Mouse (Mus musculus) left cerebral cortex, postnatal 36 days (tissue): ENCODE measurements around the gene Plcl2. TPM values are rescaled to one million over a fixed set of nuclear protein-coding genes. Genes with fewer than 3 reads are reported as not detected.

ENCODE experiments used
- DNase-seq, 2 experiments: peaks; one replicate each; pipeline ENCODE4 v3.0.0; 2021 to 2022; ENCODE audit warnings: low spot score in 2 of 2, mixed read lengths in 1 of 2
- intact Hi-C: fragments of 180-260 bp; cut with DNase I; formaldehyde crosslinking; loops from one replicate; pipeline ENCODE4 v1.15.1; 2025
- total RNA-seq, 2 experiments: library from RNA; stranded (reverse); gene quantifications; 2 replicates each; pipeline ENCODE4 v1.2.3; 2021

Gene Plcl2
- total RNA-seq, 2 experiments from 2014 or later: 84.0 to 89.2 TPM

DNA sequence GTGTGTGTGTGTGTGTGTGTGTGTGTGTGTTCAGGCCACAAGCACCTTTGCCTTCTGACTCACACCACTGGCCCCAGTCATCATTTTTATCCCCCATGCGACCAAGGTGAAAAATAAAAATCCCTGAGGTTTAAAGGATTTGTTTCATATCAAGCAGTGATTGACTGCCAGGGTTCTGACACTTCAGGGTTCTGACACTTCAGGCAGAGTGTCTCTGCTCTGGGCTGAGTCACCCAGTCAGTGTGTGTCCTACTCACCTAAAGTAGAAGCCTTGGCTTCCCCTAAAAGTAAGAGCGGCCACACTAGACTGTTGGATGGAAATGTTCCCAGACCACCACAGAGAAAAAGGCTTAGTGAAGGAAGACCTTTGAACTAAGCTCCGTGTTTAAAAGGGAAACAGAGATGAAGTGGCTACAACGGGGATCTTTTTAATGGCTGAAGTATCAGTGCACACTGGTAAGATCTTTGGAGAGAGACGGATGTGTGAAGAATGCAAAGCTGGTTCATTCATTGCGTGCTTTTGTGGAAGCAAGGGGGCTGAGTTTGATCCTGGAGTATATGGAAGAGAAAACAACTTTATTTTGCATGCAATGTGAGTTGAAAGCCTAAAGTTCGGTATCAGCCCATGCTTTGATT lies 11.0 kb upstream of the Plcl2 start:
- intact Hi-C loops: no loop called here
- no peak for DNase-seq

DNA sequence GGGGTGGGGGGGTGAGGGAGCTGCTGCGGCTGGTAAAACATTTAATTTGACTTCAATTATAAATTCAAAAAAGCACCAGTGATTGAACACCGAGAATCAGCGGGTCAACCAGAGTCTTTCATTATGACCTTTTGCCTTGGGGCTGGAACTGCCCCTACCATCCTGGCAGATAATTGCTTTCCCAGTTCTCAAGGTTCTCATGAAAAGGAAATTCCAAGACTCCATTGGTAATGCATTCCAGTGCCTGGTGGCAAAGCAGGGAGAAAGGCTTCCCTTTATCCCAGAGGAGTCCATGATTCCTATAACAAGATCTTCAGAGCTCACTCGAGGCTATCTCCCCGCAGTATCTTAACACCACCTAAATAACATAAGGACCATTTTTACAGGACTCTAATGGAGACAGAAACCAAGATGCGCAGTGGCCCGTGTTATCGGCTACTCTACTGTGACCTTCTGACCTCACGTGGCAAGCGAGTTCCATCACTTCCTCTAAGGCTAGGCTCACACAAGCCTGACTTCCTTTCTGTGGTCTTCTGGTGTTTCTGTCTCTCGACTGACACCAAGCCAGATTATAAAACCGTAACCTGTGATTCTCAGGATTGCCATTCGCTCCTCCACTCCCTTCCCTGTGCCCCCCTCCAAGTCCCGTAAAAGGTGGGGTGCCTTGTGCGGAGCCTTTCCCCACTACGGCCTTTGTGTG lies 10.0 kb upstream of the Plcl2 start:
- DNase-seq: no peak
- intact Hi-C loops: no loop called here

DNA sequence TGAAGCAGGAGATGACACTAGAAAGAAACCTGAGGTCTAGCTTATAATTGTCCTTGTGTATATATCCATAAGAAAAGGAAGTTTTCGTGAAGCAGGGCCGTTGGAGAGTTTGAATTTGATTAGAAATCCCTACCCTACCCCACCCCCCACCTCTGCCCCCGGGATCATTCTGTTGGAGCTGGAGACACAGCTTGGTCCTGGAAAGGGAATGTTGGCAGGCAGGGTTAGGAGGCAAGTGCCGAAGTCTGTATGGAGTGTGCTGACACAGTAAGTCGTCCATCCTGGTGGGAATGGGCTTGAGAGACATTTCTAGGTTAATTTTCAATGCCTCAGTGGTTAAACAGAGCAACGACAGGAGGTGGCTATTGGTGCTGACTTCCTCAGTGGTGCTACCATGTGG lies 8.4 kb upstream of the Plcl2 start:
- DNase-seq: no peak
- intact Hi-C loops: no loop called here

DNA sequence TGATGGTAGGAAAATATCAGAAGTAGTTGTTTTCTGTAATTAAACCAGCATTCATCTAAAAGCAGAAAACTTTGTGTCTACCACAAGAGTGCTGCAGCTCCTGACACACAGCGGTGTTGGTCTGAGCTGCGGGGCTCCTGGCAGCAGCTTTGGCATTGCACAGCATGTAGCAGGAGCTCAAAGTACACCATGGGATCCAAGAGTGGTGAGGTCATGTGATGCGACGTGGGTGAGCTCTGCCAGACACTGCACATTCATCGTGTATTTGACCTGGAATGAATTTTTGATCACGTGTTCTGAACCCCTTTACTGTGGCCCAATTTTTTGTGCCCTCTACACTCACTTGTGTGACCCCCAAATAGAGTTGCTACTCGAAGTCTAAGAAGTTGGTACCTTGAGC lies 6.1 kb upstream of the Plcl2 start:
- intact Hi-C loops: no loop called here
- no peak for DNase-seq

DNA sequence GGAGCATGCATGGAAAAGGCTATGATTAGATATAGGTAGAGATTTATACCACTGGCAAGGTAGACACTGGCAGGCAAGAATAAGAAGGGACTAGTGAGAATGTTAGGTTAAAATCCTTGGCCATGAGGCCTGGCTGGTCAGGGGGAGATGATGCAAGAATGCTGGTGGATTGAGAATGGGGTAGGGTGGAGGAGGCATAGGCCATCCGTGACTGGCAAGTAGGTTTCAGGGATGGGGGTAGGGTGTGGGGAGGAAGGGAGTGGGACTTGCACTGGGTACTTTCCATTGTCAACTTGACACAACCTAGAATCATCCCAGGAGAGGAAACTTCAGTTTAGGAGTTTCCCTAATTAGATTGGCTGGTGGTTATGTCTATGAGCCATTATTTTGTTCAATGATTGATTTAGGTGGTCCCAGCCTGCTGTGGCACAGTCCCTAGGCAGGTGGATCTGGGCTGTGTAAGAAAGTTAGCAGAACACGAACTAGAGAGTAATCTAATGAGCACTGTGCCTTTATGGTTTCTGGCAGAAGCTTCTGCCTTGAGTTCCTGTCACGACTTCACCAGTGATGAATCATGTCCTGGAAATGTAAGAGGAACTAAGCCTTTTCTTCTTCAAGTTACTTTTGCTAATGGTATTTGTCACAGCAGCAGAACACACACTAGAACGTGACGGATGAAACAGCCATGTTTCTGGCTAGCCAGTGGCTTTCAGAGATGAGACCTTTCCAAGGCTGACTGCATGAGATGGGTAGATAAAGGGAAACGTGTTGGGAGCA lies 4.9 kb upstream of the Plcl2 start:
- intact Hi-C loops: no loop called here

DNA sequence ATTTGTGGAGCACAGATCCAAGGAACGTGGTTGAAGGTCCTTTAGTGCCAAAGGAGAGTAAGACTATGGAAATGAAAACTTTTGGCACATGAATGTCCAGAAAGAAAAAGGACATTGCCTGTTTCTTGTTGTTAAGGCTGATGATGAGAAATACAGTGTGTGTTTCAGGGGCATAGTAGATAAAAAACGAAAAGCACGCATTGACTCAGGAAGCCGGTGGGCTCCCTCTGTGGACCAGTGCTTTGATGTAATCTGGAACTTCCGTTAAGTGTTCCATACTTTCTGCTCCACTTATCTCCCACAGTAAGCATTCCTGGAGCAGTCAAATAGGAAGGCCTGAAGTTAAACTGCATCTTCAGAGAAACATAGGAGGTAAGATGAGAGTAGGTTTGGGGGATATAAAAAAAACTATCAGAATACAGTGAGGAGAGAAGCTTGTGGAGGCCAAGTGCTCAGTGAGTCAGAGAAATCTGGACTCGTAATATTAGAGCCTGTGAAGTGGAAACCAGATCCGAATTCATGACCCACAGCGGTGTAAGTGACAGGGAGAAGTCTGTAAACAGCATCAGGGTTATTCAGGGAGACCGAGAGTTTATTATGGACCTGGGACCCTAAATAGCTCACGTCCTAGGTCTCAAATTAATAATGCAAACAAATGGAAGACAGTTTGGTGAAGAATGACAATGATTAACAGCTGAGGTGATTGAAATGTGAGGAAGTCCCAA lies 3.1 kb upstream of the Plcl2 start:
- intact Hi-C loops: loop anchor here (5.0 kb wide), 3 partner anchors 34 to 121 kb away; no protein-coding TSS in a partner anchor
- no peak for DNase-seq

More for the DNA sequence above, 4.9 kb upstream of the Plcl2 start:
- no peak for DNase-seq

DNA sequence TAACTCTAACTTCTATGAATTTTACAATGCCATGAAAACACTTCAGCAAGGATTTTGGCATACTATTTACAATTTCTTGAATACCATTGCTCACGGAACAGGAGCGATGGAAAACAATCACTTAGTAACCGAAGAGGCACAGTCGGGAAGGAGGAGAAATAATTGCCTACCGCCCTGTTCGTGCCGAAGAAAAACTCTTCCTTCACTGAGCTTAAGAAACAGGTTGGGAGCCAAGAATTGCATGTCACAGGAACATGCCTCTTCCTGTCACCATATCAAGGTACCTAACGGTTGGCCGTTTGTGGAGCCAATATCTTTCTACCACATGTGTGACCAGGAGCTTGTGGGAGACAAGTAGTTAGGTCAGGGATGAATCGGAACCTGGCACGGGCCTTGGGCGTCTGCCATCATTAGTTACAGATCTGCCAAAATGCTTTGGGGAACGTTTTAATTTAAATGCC lies 2.3 kb upstream of the Plcl2 start:
- intact Hi-C loops: loop anchor here (5.0 kb wide), 3 partner anchors 35 to 120 kb away; no protein-coding TSS in a partner anchor
- DNase-seq: no peak

DNA sequence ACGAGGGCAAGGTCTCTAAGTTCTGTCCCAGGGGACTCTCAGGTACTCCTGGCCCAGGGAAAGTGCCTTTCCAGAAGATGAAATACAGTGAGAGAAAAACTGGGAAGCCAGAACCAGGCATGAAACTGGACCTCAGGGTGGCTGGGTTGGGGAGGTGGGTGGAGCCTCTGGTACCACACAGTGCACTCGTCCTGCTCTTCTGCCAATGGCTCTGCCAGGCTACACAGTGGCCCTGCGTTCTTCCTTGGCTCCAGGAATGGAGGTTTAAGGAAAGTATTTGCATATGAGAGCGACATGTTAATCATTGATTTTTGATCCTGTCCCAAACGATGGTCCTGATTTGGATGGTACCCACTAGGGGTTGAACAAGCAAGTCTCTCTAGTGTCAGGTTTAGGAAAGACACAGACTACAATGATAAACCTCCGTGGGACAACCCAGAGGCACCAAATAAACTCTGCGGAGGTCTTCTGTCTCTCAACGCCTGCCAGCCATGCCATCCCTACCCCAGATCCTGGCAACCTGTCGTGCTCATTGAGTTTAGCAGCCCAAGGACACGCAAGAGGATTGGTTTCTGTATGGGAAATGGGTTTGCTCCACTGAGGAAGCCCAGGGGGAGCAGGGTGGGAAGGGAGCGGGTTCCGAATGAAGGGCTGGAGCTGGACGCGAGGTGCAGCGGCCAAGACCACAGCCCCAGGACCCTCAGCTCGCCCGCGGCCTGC lies 988 bp upstream of the Plcl2 start:
- DNase-seq: no peak
- intact Hi-C loops: loop anchor here (2.0 to 5.0 kb wide), 4 partner anchors 36 to 215 kb away; partner anchors contain the start of gene Dazl

DNA sequence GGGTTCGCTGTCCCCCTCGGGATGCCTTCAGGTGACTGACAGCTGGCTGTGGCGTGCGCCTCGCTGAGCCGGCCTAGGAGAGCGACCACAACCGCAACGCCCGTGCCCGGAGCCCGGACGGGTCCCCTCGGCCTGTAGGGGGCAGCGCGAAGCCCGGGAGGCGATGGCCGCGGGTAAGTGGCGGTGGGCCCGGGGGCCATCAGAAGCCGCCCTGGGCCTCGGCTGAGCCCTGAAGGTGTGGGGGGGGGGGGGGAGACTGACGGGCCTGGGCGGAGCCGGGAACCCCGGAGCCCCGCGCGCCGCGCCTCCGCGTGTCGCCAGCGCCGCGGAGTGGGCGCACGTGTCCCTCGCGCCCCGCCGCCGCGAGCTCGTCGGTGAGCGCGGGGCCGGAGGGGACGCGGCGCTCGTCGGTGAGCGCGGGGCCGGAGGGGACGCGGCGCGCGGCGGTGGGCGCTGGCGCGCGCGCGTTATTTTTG lies 390 bp upstream of the Plcl2 start:
- intact Hi-C loops: loop anchor here (2.0 to 5.0 kb wide), 4 partner anchors 37 to 216 kb away; partner anchors contain the start of gene Dazl
- DNase-seq: peak; percentile 71 to 77

DNA sequence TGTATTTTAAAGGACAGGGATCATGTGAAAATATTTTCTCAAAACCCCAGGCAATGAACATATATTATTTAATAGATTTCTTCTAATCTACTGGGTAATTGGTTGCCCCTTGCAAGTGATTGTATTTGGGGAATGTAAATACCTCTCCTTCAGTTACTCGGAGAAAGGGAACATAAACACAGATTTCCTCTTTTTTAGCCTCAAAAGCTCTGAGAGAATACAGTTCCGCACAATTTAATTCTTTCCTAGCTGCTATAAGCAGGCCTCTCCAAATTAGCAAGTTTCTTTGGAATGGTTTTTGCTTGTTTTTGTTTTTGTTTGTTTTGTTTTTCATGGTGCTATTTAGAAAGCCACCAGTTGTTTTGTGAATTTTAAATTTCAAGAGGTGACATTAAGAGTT lies 1.1 kb downstream of the Plcl2 start:
- intact Hi-C loops: loop anchor here (5.0 kb wide), 1 partner anchor 287 kb away; no protein-coding TSS in a partner anchor
- DNase-seq: no peak

DNA sequence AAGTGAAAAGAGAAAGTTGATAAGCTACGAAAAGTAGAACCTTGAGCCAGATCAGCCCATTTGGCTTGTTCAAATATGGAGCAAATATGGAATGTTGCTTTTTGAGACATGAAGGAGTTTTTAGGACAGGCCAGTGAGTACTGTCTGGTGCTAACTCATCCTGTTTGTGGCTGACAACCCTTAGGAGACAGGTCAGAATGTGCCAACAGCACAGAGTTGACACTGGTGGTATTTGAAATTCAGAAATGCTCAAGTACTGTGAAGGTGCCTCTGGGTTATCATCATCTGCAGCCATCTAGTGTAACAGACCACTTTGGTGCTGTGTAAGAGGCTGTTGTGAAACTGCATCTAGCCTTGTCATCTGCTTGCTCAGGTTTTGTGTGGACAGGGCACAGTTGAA lies 1.5 kb downstream of the Plcl2 start:
- intact Hi-C loops: loop anchor here (5.0 kb wide), 1 partner anchor 287 kb away; no protein-coding TSS in a partner anchor
- DNase-seq: no peak

DNA sequence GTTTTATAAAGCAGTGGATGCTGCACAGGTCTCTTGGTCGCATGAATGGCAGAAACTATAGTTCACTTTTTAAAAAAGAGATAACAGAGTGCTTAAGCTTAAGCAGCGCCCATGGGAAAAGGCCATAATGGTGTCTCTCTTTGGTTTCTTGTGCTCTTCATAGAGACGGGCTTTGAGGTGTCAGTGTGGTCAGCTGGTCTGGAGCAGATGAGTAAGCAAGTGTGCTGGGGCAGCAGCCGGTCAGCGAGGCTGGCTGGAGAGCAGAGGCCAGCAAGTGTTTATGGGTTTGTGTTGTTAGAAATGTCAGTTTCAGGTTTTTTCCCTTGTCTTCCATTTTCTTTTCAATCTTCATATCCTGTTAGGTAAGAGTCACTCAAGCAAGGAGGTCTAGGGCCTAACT lies 3.0 kb downstream of the Plcl2 start:
- intact Hi-C loops: loop anchor here (5.0 kb wide), 1 partner anchor 285 kb away; no protein-coding TSS in a partner anchor
- no peak for DNase-seq

DNA sequence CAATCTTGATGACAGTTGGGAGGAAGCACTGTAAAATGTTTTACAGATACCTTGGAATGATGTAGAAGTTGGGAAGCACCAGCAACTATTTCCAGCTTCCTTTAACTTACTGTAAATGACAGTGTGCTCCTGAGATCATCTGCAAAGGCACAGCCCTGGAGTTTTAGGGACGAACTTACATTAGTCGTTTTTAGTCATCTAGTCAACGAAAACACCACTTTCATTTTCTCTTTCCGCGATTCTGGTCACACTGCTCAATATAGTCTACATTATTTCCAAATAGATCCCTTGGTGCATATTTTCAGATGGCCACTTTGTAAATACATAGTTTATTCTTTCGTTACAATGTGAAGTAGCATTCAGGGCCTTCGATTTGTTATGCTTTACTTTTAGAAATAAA lies 3.6 kb downstream of the Plcl2 start:
- intact Hi-C loops: loop anchor here (5.0 kb wide), 1 partner anchor 284 kb away; no protein-coding TSS in a partner anchor
- DNase-seq: no peak

DNA sequence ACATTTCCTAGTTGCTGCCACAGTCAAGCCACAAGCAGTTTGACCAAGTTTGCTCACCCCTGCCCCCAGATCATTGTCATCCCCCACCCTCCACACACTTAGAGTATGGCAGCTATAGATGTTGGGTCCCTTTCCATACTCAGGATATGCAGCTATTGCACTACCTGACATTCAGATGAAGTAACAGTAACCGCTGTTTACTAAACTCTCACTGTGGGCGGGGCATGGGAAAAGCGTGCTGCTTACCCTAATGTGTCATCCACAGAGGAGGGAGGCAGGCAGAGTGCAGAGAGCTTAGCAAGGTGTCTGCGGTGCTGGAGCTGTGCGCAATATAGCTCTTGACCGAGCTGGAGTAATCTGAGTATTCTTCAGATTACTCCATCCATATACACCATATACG lies 4.2 kb downstream of the Plcl2 start:
- DNase-seq: no peak
- intact Hi-C loops: loop anchor here (5.0 kb wide), 1 partner anchor 284 kb away; no protein-coding TSS in a partner anchor

DNA sequence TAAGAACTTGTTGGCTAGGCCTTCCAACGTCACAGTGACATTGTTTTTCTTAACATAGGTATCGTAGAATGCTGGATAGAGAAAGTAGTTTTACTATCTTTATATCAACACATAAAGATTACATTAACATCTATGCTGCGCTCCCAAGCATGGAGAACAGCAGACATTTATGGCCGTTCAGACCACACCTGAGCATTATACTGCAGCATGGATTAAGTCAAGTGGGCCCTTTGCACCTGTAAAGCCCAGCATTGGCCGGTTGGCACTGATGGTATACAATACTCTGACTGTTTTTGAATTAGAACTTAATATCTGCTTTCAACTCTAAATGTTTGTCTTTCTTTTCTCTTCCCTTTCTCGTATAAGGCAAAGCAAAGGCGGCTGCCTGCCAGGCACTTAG lies 4.8 kb downstream of the Plcl2 start:
- intact Hi-C loops: loop anchor here (5.0 kb wide), 1 partner anchor 283 kb away; no protein-coding TSS in a partner anchor
- DNase-seq: no peak

DNA sequence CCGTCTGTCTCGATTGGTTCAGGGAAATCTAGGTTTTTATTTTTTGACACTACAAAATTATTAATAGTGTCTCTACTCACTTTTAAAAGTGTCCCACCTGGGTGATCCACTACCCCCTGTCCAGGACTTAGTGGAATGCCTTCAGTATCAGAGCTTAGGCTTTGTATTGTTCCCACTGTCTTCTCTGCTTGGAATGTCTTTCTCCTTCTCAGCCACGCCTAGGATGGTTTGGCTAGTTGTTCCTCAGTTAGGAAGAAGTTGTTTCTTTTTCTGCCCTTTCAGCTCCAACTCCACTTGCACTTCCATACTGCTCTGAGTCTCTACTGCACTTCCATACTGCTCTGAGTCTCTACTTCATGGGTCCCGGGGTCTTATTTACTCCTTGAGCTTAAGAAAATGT lies 6.7 kb downstream of the Plcl2 start:
- intact Hi-C loops: no loop called here

DNA sequence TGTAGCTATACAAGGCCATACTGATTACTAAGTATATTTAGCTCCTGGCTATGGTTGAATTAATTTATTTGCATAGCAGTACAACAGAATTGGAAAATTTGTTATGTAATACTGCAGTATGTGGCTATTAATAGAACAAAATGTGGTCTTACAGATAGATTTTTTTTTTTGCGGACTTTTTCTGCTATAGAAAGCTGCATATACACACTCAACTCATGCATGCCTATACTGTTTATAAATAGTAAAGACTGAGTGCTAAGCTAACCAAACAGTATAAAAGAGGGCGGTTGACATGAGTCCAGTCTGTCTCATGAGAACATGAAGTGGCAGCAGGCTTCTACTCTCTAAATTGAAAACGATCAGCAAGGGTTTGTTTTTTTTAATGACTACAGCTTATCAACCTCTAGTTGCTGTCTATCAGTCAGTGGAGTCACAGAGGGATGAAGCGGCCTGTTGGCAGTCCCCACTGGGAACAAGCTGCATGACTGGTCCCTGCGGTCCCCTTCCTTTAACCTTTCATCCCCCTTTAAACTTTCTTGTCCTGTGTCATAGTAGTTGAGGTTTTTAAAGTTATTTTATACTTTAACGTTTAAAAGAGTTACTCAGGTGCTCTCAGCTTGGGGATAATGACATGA lies 8.7 kb downstream of the Plcl2 start:
- intact Hi-C loops: no loop called here
- DNase-seq: no peak

More for the DNA sequence above, 6.7 kb downstream of the Plcl2 start:
- DNase-seq: no peak

DNA sequence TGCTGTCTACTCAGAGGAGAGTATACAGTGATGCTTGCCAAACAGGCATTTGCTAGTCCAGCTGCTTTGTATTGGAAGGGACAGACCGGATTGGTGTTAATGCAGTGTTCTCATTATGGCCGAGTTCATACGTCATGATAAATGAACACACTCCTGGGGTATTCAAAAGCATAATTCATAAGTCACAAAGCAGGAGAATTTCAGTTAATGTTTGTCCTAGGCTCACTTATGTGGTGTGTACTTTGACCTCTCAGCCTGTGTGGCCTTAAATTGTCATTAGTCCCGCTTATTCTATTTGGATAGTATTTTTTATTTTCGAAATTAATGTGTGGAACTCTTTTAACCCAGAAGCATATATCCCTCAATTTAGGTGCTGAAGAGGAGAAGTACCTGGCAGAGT lies 10.4 kb downstream of the Plcl2 start:
- intact Hi-C loops: no loop called here

More for the DNA sequence above, 10.4 kb downstream of the Plcl2 start:
- no peak for DNase-seq
